Mouse (Mus musculus) embryonic stem cell, embryonic (primary cell): ENCODE measurements at regions not wholly inside any gene's neighbourhood (a gene's known extent, or its start where the extent isn't known, plus 50 kb on each side); places are given as distances from the start of the nearest gene placed in this dataset.

Experiments used
- CTCF ChIA-PET, 4 experiments: fragments of 300-600 bp in 2 of 4; fragments of 350-600 bp in 2 of 4; sonication (Branson Sonifier 250); formaldehyde crosslinking; loops; one replicate each; lab custom pipeline; 2022; ENCODE audit warnings: inconsistent platforms in 2 of 4; lab: Charles Lee
- POLR2A ChIA-PET, 4 experiments: fragments of 300-600 bp in 2 of 4; fragments of 350-600 bp in 2 of 4; sonication (Branson Sonifier 250); formaldehyde crosslinking; loops; one replicate each; lab custom pipeline; 2022; ENCODE audit warnings: antibody characterized with exemption in 4 of 4, inconsistent platforms in 1 of 4; lab: Charles Lee

- POLR2A ChIA-PET = interaction anchor here in 3 of 4 experiments (0.9 to 1.7 kb wide), 3 partner anchors 12 to 299 kb away, joined by 3 to 7 read pairs (median 3); no protein-coding TSS in a partner anchor
- CTCF ChIA-PET = interaction anchor here in 1 of 4 experiments (0.7 to 1.3 kb wide), 3 partner anchors 127 to 1086 kb away, joined by 3 to 4 read pairs (median 3); no protein-coding TSS in a partner anchor
These were observed 138.9 kb downstream of the Tmem17 start for GRCm38 (mm10) chr11:22650771-22651170.

DNA sequence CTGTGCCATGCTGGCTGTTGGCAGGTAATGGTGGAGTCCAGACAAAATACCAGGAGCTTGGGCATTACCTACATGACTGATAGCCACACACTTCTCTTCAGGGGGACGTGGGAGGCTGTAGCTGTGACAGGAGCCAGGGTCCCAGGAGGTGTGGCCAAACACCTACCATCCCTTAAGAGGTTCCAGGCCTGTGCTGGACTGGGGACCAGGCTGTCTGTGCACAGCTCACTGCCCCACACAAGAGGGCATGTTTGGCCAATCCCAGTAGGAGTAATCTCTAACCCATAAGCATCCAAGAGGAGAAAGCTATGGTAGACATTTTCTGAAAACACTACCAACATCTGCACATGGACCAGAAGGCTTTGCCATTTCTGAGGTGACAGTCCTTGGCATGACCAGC lies 139.4 kb downstream of the Tmem17 start:
- POLR2A ChIA-PET = interaction anchor here (0.6 to 1.7 kb wide), 4 partner anchors 13 to 298 kb away, joined by 3 to 7 read pairs (median 3); no protein-coding TSS in a partner anchor
- CTCF ChIA-PET = interaction anchor here in 1 of 4 experiments (0.7 to 1.3 kb wide), 4 partner anchors 126 to 1087 kb away, joined by 3 to 5 read pairs (median 4); no protein-coding TSS in a partner anchor

GRCm38 (mm10) chr11:22651911-22652310 lies 140.0 kb downstream of the Tmem17 start:
- CTCF ChIA-PET = interaction anchor here in 2 of 4 experiments (0.7 to 1.2 kb wide), 2 partner anchors 9 to 306 kb away, joined by 3 to 5 read pairs; no protein-coding TSS in a partner anchor
- POLR2A ChIA-PET = no interaction called here

DNA sequence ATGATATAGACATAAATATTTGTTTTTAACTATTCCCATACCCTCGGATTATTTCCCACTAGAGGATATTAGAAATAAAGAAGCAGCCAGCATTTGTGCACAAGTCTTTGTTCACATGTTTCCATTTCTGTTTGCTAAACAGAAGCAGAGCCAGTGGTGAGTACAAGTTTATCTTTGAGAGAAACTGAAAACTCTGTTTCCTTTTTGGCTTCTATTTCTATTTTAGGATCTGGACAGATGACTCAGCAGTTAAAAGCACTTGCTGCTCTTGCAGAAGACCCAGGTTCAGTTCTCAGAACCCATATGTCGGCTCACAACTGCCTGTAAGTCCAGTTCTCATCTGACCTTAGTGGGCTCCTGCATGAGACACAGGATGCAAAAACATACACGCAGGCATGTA lies 141.0 kb downstream of the Tmem17 start:
- CTCF ChIA-PET = no interaction called here

DNA sequence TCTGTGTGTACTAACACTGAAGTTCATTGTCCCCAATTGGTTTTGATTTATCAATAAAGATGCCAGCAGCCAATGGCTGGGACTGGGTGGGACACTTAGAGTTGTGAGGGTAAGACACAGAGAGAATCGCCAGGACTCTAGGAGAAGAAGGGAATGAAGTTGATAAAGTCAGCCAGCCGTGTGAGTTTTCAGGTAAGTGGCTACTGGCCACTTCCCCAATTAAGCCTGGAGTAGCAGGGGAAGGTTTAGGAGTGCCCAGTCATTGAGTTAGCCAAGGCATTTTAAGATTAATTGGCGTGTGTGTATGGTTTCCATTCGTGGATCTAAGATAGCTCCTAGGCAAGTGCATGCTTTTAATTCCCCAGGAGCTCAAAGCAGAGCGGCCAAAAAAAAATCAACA lies 141.5 kb downstream of the Tmem17 start:
- POLR2A ChIA-PET = no interaction called here
- CTCF ChIA-PET = no interaction called here

More for the DNA sequence above, 141.0 kb downstream of the Tmem17 start:
- POLR2A ChIA-PET = no interaction called here

DNA sequence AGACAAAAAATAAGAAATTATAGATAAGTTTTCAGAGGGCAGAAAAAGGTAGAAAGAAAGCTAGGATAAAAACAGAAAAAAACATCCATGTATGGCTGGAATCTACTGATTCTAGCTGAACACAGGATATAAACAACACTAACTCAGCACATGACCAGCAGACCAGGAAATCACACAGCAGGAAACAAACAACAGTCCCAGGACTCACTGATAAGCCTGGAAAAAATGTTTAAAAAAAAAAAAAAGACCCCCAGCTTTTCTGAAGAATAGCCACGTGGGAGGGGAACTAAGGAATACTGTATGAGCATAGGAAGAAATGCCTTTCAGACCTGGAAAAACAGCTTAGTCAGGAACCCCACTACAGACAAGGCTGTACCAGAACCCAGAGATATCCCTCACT lies 145.7 kb downstream of the Tmem17 start:
- CTCF ChIA-PET = no interaction called here

DNA sequence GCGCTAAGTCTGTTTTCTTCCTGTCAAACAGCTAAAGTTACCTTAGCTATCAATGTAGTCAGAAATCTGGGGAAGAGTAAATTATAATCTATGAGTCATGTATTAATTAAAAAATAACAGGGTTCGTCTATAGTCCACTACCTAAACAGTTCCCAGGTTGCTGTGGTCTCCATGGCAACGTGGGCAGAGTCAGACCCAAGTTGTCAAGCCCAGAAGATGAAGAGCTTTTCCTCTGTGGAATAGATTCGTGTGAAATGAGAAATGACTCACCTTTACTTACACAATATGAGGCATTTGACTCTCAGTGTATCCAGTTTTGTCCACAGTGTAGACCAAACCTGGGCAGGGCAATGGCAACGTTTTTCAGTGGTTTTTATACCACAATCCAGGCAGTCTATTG lies 149.2 kb downstream of the Tmem17 start:
- ChIA-PET CTCF (interaction anchor here in 1 of 4 experiments (0.5 kb wide), 1 partner anchor 9 kb away, joined by 3 read pairs; no protein-coding TSS in a partner anchor), POLR2A (interaction anchor here in 1 of 4 experiments (1.4 kb wide), 1 partner anchor 14 kb away, joined by 7 read pairs; no protein-coding TSS in a partner anchor)

More for the DNA sequence above, 145.7 kb downstream of the Tmem17 start:
- POLR2A ChIA-PET = interaction anchor here in 2 of 4 experiments (0.7 kb wide), 2 partner anchors 207 to 379 kb away, joined by 3 to 4 read pairs; no protein-coding TSS in a partner anchor

DNA sequence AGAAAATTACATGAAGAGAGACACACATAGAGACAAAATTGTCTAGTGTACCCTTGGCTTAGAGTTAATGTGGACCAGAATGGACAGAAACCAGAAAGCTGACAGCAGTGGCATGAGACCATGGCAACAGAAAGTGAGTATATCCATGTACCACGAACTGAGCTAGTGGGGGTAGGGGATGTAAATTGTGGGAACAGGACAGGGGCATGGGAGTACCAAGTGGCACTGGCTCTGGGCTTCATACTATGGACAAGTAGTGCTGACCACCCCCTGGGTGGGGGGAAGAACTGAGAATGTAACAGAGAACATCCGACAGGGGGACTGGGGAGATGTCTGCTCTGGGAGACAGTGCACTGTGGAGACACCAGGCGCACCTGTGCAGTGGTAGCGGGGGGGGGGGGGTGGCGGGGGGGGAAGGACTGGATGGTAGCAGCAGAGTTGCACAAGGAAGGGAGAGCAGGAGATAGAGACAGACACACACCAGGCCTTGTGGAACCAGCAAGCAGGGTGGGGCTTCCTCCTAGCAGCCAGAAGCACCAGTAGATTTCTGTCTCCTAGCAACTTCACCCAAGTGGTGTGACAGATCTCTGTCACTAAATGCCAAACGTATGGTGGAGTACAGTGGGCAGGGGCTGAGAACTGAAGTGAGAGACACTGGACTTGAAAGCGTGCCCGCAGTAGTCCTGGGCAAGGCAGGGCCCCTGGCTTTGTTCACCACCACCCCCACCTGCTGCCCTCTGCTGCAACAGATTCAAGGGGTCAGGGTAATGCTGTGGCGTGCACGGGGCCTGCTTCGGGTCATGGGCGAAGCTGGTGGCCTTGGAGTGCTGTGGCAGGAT lies 150.0 kb downstream of the Tmem17 start:
- ChIA-PET CTCF (interaction anchor here in 2 of 4 experiments (0.6 to 0.7 kb wide), 2 partner anchors 17 to 27 kb away, joined by 3 to 5 read pairs; no protein-coding TSS in a partner anchor), POLR2A (interaction anchor here in 1 of 4 experiments (1.4 kb wide), 1 partner anchor 15 kb away, joined by 7 read pairs; no protein-coding TSS in a partner anchor)

DNA sequence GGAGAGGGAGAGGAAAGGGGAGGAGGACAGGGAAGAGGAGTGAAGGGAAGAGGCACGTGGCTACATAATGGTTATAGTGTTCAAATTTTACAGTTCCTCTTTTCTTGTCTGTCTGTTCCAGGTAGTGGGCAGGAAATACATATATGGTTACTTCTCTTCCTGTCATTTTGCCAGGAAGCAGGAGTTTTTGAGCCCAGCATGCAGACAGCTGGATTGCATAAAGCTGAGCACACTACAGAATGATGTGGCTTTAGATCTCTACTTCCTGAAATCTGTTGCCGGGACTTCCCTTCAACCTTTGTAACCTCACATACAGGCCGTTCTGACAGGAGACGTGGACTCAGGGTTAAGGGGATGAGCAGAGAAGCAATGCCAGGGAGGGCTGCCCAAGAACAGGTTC lies 154.1 kb downstream of the Tmem17 start:
- ChIA-PET POLR2A (interaction anchor here in 1 of 4 experiments (0.6 kb wide), 1 partner anchor 71 kb away, joined by 4 read pairs; no protein-coding TSS in a partner anchor), CTCF (no interaction called here)

DNA sequence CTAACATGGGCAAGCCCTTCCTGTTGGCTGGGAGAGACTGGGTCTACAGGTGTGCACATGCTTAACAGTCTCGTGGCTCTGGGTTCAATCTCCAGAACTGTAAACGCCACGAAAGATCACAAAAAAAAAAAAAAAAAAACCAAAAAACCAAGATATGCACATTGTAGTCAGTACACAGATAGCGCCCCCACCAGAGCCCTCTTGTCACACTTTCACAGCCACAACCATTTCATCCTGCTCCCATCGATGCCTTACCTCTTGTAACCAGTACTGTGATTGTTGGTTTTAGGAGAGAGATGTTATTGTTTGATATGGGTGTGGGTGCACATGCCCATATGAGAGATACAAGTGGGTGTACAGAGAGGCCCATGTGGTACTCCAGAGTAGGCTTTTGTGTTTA lies 154.5 kb downstream of the Tmem17 start:
- ChIA-PET POLR2A (interaction anchor here in 1 of 4 experiments (0.6 kb wide), 1 partner anchor 71 kb away, joined by 4 read pairs; no protein-coding TSS in a partner anchor), CTCF (no interaction called here)

DNA sequence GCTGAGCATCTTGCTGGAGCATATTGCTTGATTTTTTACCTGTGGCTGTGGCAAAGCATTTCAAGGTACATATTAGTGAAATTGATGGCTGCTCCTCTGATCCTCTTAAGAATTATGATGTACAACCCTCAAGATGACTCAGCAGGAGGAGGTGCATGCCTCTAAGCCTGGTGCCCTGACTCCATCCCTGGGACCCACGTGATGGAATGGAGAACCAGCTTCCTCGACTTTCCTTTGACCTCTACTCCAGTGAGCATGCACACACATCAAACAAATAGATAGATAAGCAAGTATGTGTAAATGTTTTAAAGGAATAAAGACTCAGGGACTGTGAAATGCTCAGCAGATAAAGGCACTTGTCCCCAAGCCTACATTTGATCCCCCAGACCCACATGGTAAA lies 156.3 kb downstream of the Tmem17 start:
- POLR2A ChIA-PET = interaction anchor here in 3 of 4 experiments (0.6 to 1.2 kb wide), 3 partner anchors 11 to 1335 kb away, joined by 3 read pairs; no protein-coding TSS in a partner anchor
- CTCF ChIA-PET = no interaction called here

GRCm38 (mm10) chr11:22669267-22669666 lies 157.4 kb downstream of the Tmem17 start:
- CTCF ChIA-PET = no interaction called here
- POLR2A ChIA-PET = no interaction called here

- POLR2A ChIA-PET = interaction anchor here in 1 of 4 experiments (0.6 kb wide), 1 partner anchor 803 kb away, joined by 3 read pairs; no protein-coding TSS in a partner anchor
- CTCF ChIA-PET = no interaction called here
These were observed 160.1 kb downstream of the Tmem17 start for GRCm38 (mm10) chr11:22671791-22672490.

DNA sequence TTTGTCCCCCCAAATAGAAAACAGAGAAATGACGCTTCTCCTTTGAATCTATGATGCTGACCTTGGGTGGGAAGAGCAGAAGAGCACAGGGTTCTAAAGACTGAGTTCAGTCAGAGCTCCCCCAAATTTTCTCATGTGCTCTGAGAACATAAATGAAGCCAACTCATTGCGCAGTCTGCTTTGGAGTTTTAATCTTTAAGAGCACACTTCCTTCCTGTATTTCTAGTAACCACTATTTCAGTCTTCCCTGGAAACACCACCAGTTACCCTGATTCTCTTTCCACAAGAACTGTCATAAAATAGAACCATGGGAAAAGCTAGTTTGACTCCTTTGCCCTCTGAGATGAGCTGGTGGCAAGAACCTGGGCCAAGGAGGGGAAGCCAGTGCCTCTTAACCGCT lies 163.2 kb downstream of the Tmem17 start:
- ChIA-PET POLR2A (no interaction called here), CTCF (no interaction called here)

DNA sequence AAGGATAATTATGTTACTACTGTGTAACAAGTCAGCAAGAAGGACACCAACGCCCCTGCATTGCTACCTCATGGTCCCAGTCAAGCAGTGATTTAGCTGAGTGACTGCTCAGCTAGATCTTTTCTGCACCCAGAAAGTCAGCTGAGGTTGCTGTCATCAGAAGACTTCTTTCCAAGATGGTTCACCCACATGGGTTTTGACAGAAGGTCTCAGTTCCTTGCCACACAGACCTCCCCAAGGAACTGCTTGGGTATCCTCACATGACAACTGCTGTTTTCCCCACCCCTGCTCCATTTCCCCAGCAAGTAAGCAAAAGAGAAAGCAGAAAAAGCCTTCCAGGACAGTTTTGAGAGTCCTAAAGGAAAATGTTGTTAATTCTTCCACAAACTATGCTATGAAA lies 163.9 kb downstream of the Tmem17 start:
- ChIA-PET POLR2A (interaction anchor here in 1 of 4 experiments (0.6 kb wide), 1 partner anchor 36 kb away, joined by 3 read pairs; no protein-coding TSS in a partner anchor), CTCF (interaction anchor here in 1 of 4 experiments (0.8 kb wide), 1 partner anchor 281 kb away, joined by 3 read pairs; no protein-coding TSS in a partner anchor)

GRCm38 (mm10) chr11:22677337-22677736 lies 165.4 kb downstream of the Tmem17 start:
- CTCF ChIA-PET = interaction anchor here in 3 of 4 experiments (0.5 to 1.3 kb wide), 6 partner anchors 22 to 279 kb away, joined by 3 to 11 read pairs (median 4); no protein-coding TSS in a partner anchor
- POLR2A ChIA-PET = interaction anchor here in 2 of 4 experiments (1.1 to 1.2 kb wide), 2 partner anchors 56 to 279 kb away, joined by 3 read pairs; no protein-coding TSS in a partner anchor

GRCm38 (mm10) chr11:22684576-22684975 lies 172.7 kb downstream of the Tmem17 start:
- CTCF ChIA-PET = no interaction called here
- POLR2A ChIA-PET = no interaction called here

DNA sequence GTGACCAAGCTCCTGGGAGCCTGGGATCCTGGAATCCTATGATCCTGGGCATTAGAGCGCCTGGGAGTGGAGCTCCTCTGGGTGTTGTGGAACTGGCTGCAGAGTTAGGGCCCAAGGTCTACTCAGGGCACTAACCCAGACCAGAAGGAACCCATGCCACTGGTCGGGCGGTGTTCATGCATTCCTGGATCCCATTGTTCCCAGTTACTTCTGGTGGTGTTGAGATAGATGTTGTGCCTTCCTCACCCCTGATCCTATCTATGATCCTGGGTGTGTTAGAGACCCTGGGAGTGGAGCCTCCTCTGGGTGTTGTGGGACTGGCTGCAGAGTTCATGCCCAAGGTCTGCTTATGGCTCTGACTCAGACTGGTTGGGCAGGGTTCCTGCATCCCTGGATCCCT lies 169.9 kb downstream of the B3gnt2 start:
- ChIA-PET POLR2A (no interaction called here), CTCF (no interaction called here)
